Mouse (Mus musculus): ENCODE results near the gene Sorcs3. TPM values are rescaled to one million over a fixed set of nuclear protein-coding genes. Genes with fewer than 3 reads are reported as not detected.

The Sorcs3 gene
- polyA plus RNA-seq (2014; fragmentation: Nextera tagmentation; extraction: Ambion mirVana) = 0.94 and 1.2 TPM in 2 replicates

- H3K4me3 ChIP-seq (ENCODE audit: low read depth, low read length) = peak within 1 kb of the TSS; percentile 47
- H3K9me3 ChIP-seq (replicated peaks; ENCODE audit: control insufficient read depth, low read length) = no peaks in the 10 kb centered on the region
- H3K4me1 ChIP-seq (ENCODE audit: control insufficient read depth, insufficient read depth, low read length) = peaks cover 4% of the 10 kb centered on the region; the same call in 1 of the 2 replicates
- ATAC-seq (replicated peaks; ENCODE audit: insufficient number of reproducible peaks, low FRiP score, low TSS enrichment, low read depth) = no peak; the same call in 1 of the 2 replicates
- H3K36me3 ChIP-seq (replicated peaks; ENCODE audit: control insufficient read depth, insufficient read depth, low read depth, low read length) = no peaks in the 10 kb centered on the region
- WGBS = under 1% methylated on average over 62 of the region's 70 CpGs
- H3K27ac ChIP-seq (replicated peaks; ENCODE audit: low read depth, low read length) = no peak within 1 kb of the TSS
- H3K9ac ChIP-seq (replicated peaks; ENCODE audit: low read length) = peak within 1 kb of the TSS; percentile 37
- DNase-seq (ENCODE audit: low spot score) = peak; percentile 48
- H3K4me2 ChIP-seq (ENCODE audit: low read depth, low read length) = peak within 1 kb of the TSS; percentile 90
- peaks cover 25% of the 10 kb centered on the region for H3K27me3 ChIP-seq (ENCODE audit: control insufficient read depth, insufficient read depth, low read length)
These were observed at the start of gene Sorcs3 for GRCm38 (mm10) chr19:48205929-48206814. Gene Sorcs3, plus strand, starts transcription at chr19:48206025.

- ATAC-seq (replicated peaks; ENCODE audit: insufficient number of reproducible peaks, low FRiP score, low TSS enrichment, low read depth) (no peak), DNase-seq (ENCODE audit: low spot score) (no peak)
- no peaks in the 10 kb centered on the region for H3K27me3 ChIP-seq (ENCODE audit: control insufficient read depth, insufficient read depth, low read length)
- no peaks in the 10 kb centered on the region for H3K4me1 ChIP-seq (ENCODE audit: control insufficient read depth, insufficient read depth, low read length)
- no peak overlapping the region for H3K9ac ChIP-seq (replicated peaks; ENCODE audit: low read length)
- H3K4me2 ChIP-seq (ENCODE audit: low read depth, low read length) = no peak overlapping the region
- H3K9me3 ChIP-seq (replicated peaks; ENCODE audit: control insufficient read depth, low read length) = no peaks in the 10 kb centered on the region
- WGBS = 92% methylated on average over 3 of the region's 3 CpGs
- H3K36me3 ChIP-seq (replicated peaks; ENCODE audit: control insufficient read depth, insufficient read depth, low read depth, low read length) = no peaks in the 10 kb centered on the region
- H3K27ac ChIP-seq (replicated peaks; ENCODE audit: low read depth, low read length) = no peak overlapping the region
- H3K4me3 ChIP-seq (ENCODE audit: low read depth, low read length) = no peak overlapping the region
These were observed 40.5 kb upstream of the Sorcs3 start for GRCm38 (mm10) chr19:48165341-48165740.

GRCm38 (mm10) chr19:48167110-48167509, 38.7 kb upstream of the Sorcs3 start:
- H3K4me3 ChIP-seq (ENCODE audit: low read depth, low read length) = no peak overlapping the region
- no peak overlapping the region for H3K9ac ChIP-seq (replicated peaks; ENCODE audit: low read length)
- no peaks in the 10 kb centered on the region for H3K27me3 ChIP-seq (ENCODE audit: control insufficient read depth, insufficient read depth, low read length)
- DNase-seq (ENCODE audit: low spot score) (no peak), ATAC-seq (replicated peaks; ENCODE audit: insufficient number of reproducible peaks, low FRiP score, low TSS enrichment, low read depth) (no peak)
- H3K4me2 ChIP-seq (ENCODE audit: low read depth, low read length) = no peak overlapping the region
- no peaks in the 10 kb centered on the region for H3K9me3 ChIP-seq (replicated peaks; ENCODE audit: control insufficient read depth, low read length)
- H3K4me1 ChIP-seq (ENCODE audit: control insufficient read depth, insufficient read depth, low read length) = no peaks in the 10 kb centered on the region
- WGBS = 50% methylated on average over 1 of the region's 1 CpGs
- no peaks in the 10 kb centered on the region for H3K36me3 ChIP-seq (replicated peaks; ENCODE audit: control insufficient read depth, insufficient read depth, low read depth, low read length)
- H3K27ac ChIP-seq (replicated peaks; ENCODE audit: low read depth, low read length) = no peak overlapping the region

GRCm38 (mm10) chr19:48168284-48168683, 37.5 kb upstream of the Sorcs3 start:
- no peak overlapping the region for H3K27ac ChIP-seq (replicated peaks; ENCODE audit: low read depth, low read length)
- no peak overlapping the region for H3K4me3 ChIP-seq (ENCODE audit: low read depth, low read length)
- 52% methylated on average over 5 of the region's 5 CpGs for WGBS
- H3K9me3 ChIP-seq (replicated peaks; ENCODE audit: control insufficient read depth, low read length) = no peaks in the 10 kb centered on the region
- no peaks in the 10 kb centered on the region for H3K4me1 ChIP-seq (ENCODE audit: control insufficient read depth, insufficient read depth, low read length)
- ATAC-seq (replicated peaks; ENCODE audit: insufficient number of reproducible peaks, low FRiP score, low TSS enrichment, low read depth) = no peak
- DNase-seq (ENCODE audit: low spot score) = peak; percentile 70
- no peak overlapping the region for H3K4me2 ChIP-seq (ENCODE audit: low read depth, low read length)
- no peaks in the 10 kb centered on the region for H3K36me3 ChIP-seq (replicated peaks; ENCODE audit: control insufficient read depth, insufficient read depth, low read depth, low read length)
- H3K27me3 ChIP-seq (ENCODE audit: control insufficient read depth, insufficient read depth, low read length) = no peaks in the 10 kb centered on the region
- no peak overlapping the region for H3K9ac ChIP-seq (replicated peaks; ENCODE audit: low read length)

GRCm38 (mm10) chr19:48174717-48175116, 31.1 kb upstream of the Sorcs3 start:
- Histone ChIP-seq H3K4me2 (ENCODE audit: low read depth, low read length) (no peak overlapping the region), H3K36me3 (replicated peaks; ENCODE audit: control insufficient read depth, insufficient read depth, low read depth, low read length) (no peaks in the 10 kb centered on the region), H3K4me1 (ENCODE audit: control insufficient read depth, insufficient read depth, low read length) (no peaks in the 10 kb centered on the region), H3K27ac (replicated peaks; ENCODE audit: low read depth, low read length) (no peak overlapping the region), H3K4me3 (ENCODE audit: low read depth, low read length) (no peak overlapping the region), H3K9ac (replicated peaks; ENCODE audit: low read length) (no peak overlapping the region), H3K27me3 (ENCODE audit: control insufficient read depth, insufficient read depth, low read length) (no peaks in the 10 kb centered on the region), H3K9me3 (replicated peaks; ENCODE audit: control insufficient read depth, low read length) (no peaks in the 10 kb centered on the region)
- ATAC-seq (replicated peaks; ENCODE audit: insufficient number of reproducible peaks, low FRiP score, low TSS enrichment, low read depth) (no peak), DNase-seq (ENCODE audit: low spot score) (peak; percentile 8)
- 64% methylated on average over 4 of the region's 4 CpGs for WGBS

- no peak overlapping the region for H3K4me3 ChIP-seq (ENCODE audit: low read depth, low read length)
- 1% methylated on average over 22 of the region's 22 CpGs for WGBS
- no peaks in the 10 kb centered on the region for H3K9me3 ChIP-seq (replicated peaks; ENCODE audit: control insufficient read depth, low read length)
- H3K36me3 ChIP-seq (replicated peaks; ENCODE audit: control insufficient read depth, insufficient read depth, low read depth, low read length) = no peaks in the 10 kb centered on the region
- DNase-seq (ENCODE audit: low spot score) (peak; percentile 84), ATAC-seq (replicated peaks; ENCODE audit: insufficient number of reproducible peaks, low FRiP score, low TSS enrichment, low read depth) (0 out of 2 replicates have a peak, but pooled peaks have one; percentile 50)
- no peak overlapping the region for H3K27ac ChIP-seq (replicated peaks; ENCODE audit: low read depth, low read length)
- no peak overlapping the region for H3K9ac ChIP-seq (replicated peaks; ENCODE audit: low read length)
- H3K27me3 ChIP-seq (ENCODE audit: control insufficient read depth, insufficient read depth, low read length) = peaks cover 25% of the 10 kb centered on the region
- peaks cover 4% of the 10 kb centered on the region; the same call in 1 of the 2 replicates for H3K4me1 ChIP-seq (ENCODE audit: control insufficient read depth, insufficient read depth, low read length)
- peak overlapping the region; percentile 23 for H3K4me2 ChIP-seq (ENCODE audit: low read depth, low read length)
These were observed 1.8 kb upstream of the Sorcs3 start for GRCm38 (mm10) chr19:48203928-48204470.

- ATAC-seq (replicated peaks; ENCODE audit: insufficient number of reproducible peaks, low FRiP score, low TSS enrichment, low read depth) (no peak), DNase-seq (ENCODE audit: low spot score) (no peak)
- peak overlapping the region; percentile 47; the same call in 1 of the 2 replicates for H3K4me3 ChIP-seq (ENCODE audit: low read depth, low read length)
- H3K4me1 ChIP-seq (ENCODE audit: control insufficient read depth, insufficient read depth, low read length) = peaks cover 4% of the 10 kb centered on the region; the same call in 1 of the 2 replicates
- H3K27me3 ChIP-seq (ENCODE audit: control insufficient read depth, insufficient read depth, low read length) = peaks cover 25% of the 10 kb centered on the region
- no peak overlapping the region for H3K9ac ChIP-seq (replicated peaks; ENCODE audit: low read length)
- no peak overlapping the region for H3K27ac ChIP-seq (replicated peaks; ENCODE audit: low read depth, low read length)
- WGBS = 2% methylated on average over 8 of the region's 8 CpGs
- H3K9me3 ChIP-seq (replicated peaks; ENCODE audit: control insufficient read depth, low read length) = no peaks in the 10 kb centered on the region
- H3K36me3 ChIP-seq (replicated peaks; ENCODE audit: control insufficient read depth, insufficient read depth, low read depth, low read length) = no peaks in the 10 kb centered on the region
- peak overlapping the region; percentile 29 for H3K4me2 ChIP-seq (ENCODE audit: low read depth, low read length)
These were observed 1.3 kb upstream of the Sorcs3 start for GRCm38 (mm10) chr19:48204476-48204875.

Data from embryonic facial prominence, embryonic 11.5 days (tissue).